Mouse (Mus musculus) layer of hippocampus, adult 18-20 months (tissue): ENCODE results near the gene Tmem132c. TPM values are rescaled to one million over a fixed set of nuclear protein-coding genes. Genes with fewer than 3 reads are reported as not detected.
A peak's percentile ranks its signal among the peaks of the same experiment; 100 is the strongest.
"Not testable (repeated sequence)": the region's sequence is repeated elsewhere in the genome, so short reads cannot be mapped to it uniquely, and the experiment has no call there.

Source experiments
- DNase-seq, 2 experiments: peaks; one replicate each; pipeline ENCODE4 v3.0.0; 2022; ENCODE audit warnings: low spot score in 2 of 2
- total RNA-seq, 2 experiments: library from RNA; stranded (reverse); gene quantifications; 2 replicates each; pipeline ENCODE4 v1.2.3; 2021

Gene Tmem132c
- total RNA-seq, 2 experiments from 2014 or later = 2.7 to 3.7 TPM

DNA sequence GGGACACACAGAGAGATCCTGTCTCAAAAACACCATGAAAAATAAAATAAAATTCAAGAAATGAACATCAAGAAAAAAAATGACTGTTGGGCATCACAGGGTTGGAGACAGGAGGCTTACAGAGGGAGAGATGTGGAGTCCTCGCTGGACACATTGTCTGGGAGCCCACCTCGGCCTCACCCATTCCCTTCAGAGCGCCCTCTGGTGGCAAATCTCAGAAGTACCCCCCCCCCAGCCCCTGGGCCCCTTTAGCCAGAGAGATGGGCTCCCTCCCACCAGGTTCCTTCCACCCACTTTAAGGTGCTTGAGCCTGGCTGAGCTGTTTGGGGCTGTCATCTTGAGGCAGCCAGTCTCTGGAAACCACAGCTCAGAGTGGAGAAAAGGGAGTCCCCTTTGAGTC, 99.5 kb downstream of the Tmem132c start:
- no peak for DNase-seq

DNA sequence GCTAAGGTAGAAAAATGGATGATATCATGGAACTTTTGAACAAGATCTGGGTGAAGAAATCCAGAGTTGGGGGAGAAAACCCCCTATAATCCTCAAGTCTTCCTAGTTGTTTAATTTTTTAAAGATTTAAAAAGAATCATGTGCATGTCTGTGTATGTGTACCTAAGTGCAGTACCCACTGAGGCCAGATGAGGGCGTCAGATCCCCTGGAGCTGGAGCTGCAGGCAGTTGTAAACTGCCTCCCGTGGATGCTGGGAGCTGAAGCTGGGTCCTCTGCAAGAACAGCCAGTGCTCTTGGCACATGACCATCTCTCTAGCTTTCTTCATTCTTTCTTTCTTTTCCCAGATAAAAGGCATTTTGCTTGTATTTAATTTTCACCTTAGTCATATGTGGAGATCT, 103.1 kb downstream of the Tmem132c start:
- DNase-seq = no peak

- DNase-seq = no peak
Observed at GRCm38 (mm10) chr5:127346364-127346763, 104.8 kb downstream of the Tmem132c start.

DNA sequence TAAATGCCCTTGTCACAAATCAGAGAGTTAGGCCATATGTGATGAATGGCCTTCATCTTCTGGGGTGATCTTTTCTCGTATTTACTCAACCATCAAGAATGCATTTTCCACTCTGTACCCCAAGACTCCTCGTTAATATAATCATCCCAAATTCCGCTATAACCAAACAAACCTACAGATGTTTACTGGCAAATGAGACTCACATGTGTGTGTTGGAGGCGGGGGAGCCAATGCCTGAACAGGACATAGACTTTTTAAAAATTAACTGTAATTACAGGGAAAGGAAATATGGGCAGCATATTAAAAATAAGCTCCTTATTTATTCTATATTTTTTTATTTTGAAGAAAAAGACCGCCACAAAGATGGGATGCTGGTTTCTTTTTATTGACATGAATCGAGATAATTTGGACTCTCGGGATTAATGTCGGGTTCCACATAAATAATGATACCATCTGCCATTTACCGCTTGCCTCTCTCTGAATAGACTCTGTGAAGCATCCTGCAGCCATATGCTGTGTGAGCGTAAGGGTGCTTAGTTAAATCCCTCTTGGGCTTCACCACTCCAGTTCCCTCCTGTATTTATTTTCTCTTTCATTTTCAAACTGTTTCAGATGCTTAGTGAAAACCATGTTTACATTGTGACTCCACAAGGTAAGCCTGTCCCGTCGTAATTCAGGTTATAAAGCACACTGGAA, 105.6 kb downstream of the Tmem132c start:
- peak in 1 of 2 experiments; percentile 21 for DNase-seq

GRCm38 (mm10) chr5:127349221-127350065, 107.8 kb downstream of the Tmem132c start:
- DNase-seq = no peak

DNA sequence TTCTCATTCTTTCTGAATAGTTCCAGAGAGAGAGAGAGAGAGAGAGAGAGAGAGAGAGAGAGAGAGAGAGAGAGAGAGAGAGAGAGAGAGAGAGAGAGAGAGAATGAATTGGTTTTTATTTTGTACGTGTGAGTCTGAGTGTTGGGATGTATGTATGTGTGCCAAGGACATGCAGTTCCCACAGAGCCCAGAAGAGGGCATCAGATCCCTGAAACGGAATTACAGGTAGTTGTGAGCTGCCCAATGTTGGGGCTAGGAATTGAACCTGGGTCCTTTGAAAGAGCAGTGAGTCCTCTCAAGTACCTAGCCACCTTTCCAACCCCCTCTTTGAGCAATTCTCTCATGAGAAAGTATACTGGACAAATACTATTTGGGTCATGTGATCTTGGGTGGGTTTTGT, 111.4 kb downstream of the Tmem132c start:
- DNase-seq = peak in 1 of 2 experiments; percentile 24

- DNase-seq = no peak
Observed at GRCm38 (mm10) chr5:127355836-127356235, 114.2 kb downstream of the Tmem132c start.

DNA sequence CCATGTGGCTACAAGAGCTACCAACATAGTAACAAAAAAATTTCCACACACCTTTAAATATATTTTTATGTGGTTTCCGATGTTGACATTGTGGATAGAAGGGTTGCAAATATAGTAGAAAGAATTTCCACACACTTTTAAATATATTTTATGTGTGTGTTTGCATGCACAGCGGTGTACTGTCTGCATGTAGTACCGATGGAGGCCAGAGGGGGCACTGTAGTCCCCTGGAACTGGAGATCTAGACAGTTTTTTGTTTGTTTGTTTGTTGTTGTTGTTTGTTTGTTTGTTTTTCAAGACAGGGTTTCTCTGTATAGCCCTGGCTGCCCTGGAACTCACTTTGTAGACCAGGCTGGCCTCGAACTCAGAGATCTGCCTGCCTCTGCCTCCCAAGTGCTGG, 116.3 kb downstream of the Tmem132c start:
- not testable (repeated sequence) for DNase-seq

DNA sequence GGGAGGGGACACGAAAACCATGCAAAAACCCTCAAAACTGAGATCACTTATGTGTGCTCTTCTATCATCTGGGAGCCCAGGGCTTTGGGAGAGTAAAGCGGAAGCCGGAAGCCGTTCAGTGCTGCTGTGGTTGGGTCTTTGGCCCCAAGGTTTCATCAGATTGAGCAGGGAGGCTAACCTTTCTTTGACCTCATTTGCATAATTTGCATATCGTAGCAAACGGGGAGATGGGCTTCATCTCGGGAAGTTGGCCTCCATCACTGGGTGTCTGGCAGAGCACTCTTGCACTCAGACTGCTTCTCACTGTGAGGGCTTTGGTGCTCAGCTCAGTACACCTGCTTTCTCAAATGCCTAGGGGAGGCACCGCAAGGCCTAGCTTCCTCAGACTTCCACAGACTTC, 119.5 kb downstream of the Tmem132c start:
- DNase-seq = no peak

DNA sequence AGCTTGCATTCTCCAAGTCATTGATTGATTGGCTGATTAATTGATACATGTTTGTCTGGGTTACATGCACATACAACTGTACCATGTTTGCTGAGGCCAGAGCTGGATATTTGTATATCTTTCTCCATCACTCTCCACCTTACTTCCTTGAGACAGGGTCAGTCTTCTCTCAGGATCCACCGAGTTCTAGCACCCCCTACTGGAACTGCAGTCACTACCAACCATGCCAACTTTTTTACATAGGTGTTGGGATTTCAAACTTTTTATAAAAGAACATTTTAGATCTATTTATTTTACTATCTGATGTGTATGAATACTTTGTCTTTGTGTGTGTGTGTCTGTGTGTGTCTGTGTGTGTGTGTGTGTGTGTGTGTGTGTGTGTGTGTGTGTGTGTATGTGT, 123.5 kb downstream of the Tmem132c start:
- DNase-seq = no peak

GRCm38 (mm10) chr5:127368191-127368590, 126.6 kb downstream of the Tmem132c start:
- no peak for DNase-seq

GRCm38 (mm10) chr5:127369812-127370211, 128.2 kb downstream of the Tmem132c start:
- DNase-seq = no peak

DNA sequence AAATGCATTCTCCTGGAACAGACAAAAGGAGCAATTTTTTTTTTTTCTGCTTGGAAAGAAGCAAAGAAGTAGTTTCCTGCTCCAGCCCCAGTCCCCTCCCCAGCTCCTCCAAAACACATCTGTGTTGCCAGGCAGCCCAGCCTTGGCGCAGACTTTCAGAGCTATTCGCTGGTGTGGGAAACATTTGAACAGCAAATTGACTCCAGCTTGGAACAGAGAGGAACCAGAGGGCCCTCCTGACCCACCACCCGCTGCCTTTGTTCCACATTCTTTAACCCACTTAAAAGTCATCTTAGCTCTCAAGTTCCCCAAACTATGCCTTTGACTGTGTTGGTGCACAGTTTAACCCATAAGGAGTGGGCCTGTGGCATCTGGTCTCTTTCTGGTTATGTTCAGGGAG, 128.9 kb downstream of the Tmem132c start:
- peak in 1 of 2 experiments; percentile 20 for DNase-seq

DNA sequence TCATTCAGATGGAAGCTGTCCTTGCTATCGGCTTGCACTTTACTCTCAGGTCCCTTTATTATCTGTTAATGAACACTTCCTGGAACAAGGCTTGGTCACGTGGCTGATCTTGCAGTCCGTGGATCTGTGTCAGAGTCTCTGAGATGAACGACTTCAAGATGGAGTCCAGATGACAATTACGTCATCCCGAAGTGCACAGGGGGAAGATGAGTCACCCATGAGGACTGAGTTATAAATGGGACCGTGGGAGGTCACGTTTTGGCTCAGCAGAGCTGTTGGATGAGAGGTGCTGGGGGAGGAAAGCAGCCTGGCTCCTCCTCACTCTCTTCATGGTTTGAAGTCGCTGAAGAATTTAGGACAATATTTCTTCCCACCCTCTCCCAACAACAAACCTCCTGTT, 132.6 kb downstream of the Tmem132c start:
- peak in 1 of 2 experiments; percentile 30 for DNase-seq

DNA sequence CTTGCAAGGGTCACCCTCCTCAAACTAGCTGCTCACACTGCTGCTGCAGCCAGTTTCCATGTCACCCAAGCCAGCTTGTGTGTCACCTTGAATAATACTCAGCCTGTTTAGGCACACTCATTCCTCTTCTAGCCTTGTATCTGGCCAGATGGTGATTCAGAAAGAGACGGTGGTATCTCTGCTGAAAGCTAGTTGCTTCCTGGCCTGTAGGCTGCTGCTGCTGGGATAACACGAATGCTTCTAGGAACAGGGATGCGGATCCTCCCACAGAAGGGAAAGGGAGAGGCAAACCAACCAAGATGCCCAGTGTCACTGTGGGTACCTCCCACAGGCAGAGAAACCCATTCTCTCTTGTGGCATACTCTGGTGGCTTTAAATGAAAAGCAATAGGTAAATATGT, 134.0 kb downstream of the Tmem132c start:
- DNase-seq = no peak

- no peak for DNase-seq
Observed at GRCm38 (mm10) chr5:127378521-127378920, 136.9 kb downstream of the Tmem132c start.

- DNase-seq = peak in 1 of 2 experiments; percentile 64
Observed at GRCm38 (mm10) chr5:127379351-127379750, 137.7 kb downstream of the Tmem132c start.

- DNase-seq = peak in 1 of 2 experiments; percentile 19
Observed at GRCm38 (mm10) chr5:127381216-127381615, 139.6 kb downstream of the Tmem132c start.

- DNase-seq = no peak
Observed at GRCm38 (mm10) chr5:127382571-127382970, 141.0 kb downstream of the Tmem132c start.

- DNase-seq = no peak
Observed at GRCm38 (mm10) chr5:127391187-127391586, 149.6 kb downstream of the Tmem132c start.

DNA sequence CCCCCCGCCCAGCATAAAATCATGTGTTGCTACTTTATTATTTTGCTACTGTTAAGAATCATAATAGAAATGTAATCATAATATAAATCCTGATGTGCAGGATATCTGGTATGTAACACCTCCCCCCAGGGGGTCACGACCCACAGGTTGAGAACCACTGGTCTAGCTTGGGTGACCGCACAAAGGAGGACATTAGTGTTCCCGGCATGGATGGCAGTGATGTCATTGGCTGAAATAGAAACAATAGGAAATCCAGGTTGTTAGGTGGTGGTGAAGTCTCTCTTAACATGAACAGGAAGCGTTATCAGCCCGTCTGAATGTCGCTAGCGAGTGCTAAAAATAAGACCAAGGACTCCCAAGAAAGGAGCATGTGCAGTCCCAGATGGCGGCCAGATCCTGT, 155.3 kb downstream of the Tmem132c start:
- no peak for DNase-seq

GRCm38 (mm10) chr5:127398010-127398409, 156.4 kb downstream of the Tmem132c start:
- DNase-seq = no peak
